Mouse (Mus musculus) kidney, embryonic 16.5 days (tissue): ENCODE data around the gene Pecam1. TPM values are rescaled to one million over a fixed set of nuclear protein-coding genes. Genes with fewer than 3 reads are reported as not detected.

Experiments
- ATAC-seq: fragments of 200-750 bp; cut with Nextera tagmentation; 2 replicates; pipeline ENCODE4 v1.8.0; 2017; ENCODE audit warnings: moderate TSS enrichment; ENCODE audit not compliant: low FRiP score, low TSS enrichment
- H3K27ac ChIP-seq: fragments of 300-500 bp; sonication (generic); 2 replicates; pipeline ENCODE4 v1.5.1; 2014; ENCODE audit warnings: low read length
- H3K27me3 ChIP-seq: fragments of 300-500 bp; sonication (generic); 2 replicates; pipeline ENCODE4 v1.6.1; 2014; ENCODE audit warnings: low read length, control low read depth, mixed read lengths; ENCODE audit not compliant: insufficient read depth
- H3K36me3 ChIP-seq: fragments of 300-500 bp; sonication (generic); 2 replicates; pipeline ENCODE4 v1.6.1; 2014; ENCODE audit warnings: low read length, control low read depth, mixed read lengths; ENCODE audit not compliant: insufficient read depth
- H3K4me1 ChIP-seq: fragments of 300-500 bp; sonication (generic); 2 replicates; pipeline ENCODE4 v1.6.1; 2014; ENCODE audit warnings: low read length, control low read depth, mixed read lengths; ENCODE audit not compliant: insufficient read depth
- H3K4me2 ChIP-seq: fragments of 300-500 bp; sonication (generic); replicated peaks from 2 replicates; pipeline ENCODE4 v1.6.1; 2014; ENCODE audit warnings: low read depth, low read length
- H3K4me3 ChIP-seq: fragments of 300-500 bp; sonication (generic); 2 replicates; pipeline ENCODE4 v1.5.1; 2014; ENCODE audit warnings: mild to moderate bottlenecking, low read length
- H3K9ac ChIP-seq: fragments of 300-500 bp; sonication (generic); replicated peaks from 2 replicates; pipeline ENCODE4 v1.6.1; 2014; ENCODE audit warnings: low read length
- H3K9me3 ChIP-seq: fragments of 300-500 bp; sonication (generic); 2 replicates; pipeline ENCODE4 v1.6.1; 2016; ENCODE audit warnings: low read length, control low read depth
- WGBS: fragments of 180-500 bp; shearing (Covaris S2); extraction: QIAGEN DNeasy Blood & Tissue Kit; methylation state at CpG from one replicate; pipeline ENCODE4 v1.1.7; 2014; 5-methylcytosine and 5-hydroxymethylcytosine counted together
- polyA plus RNA-seq: library from polyadenylated mRNA; unstranded; fragments of >200 nt; fragmentation: Nextera tagmentation; extraction: Ambion mirVana; gene quantifications from 2 replicates; pipeline ENCODE4 v1.2.1, GENCODE M21; 2015

Gene Pecam1
- polyA plus RNA-seq, 1 experiment from 2014 or later: 74.9 TPM

- Histone ChIP-seq H3K4me2 (no peak overlapping the region), H3K4me1 (peaks cover 24% of the 10 kb centered on the region), H3K27ac (no peak overlapping the region), H3K27me3 (no peaks in the 10 kb centered on the region), H3K4me3 (no peak overlapping the region), H3K9ac (no peak overlapping the region), H3K9me3 (no peaks in the 10 kb centered on the region), H3K36me3 (no peaks in the 10 kb centered on the region)
- 80% methylated on average over 5 of the region's 5 CpGs for whole genome bisulfite sequencing
- ATAC-seq: no peak
Observed at GRCm38 (mm10) chr11:106672919-106673505, 77.4 kb downstream of the Pecam1 start.

GRCm38 (mm10) chr11:106671801-106672200, 78.6 kb downstream of the Pecam1 start:
- Histone ChIP-seq H3K9ac (no peak overlapping the region), H3K27me3 (no peaks in the 10 kb centered on the region), H3K4me2 (no peak overlapping the region), H3K36me3 (no peaks in the 10 kb centered on the region), H3K27ac (no peak overlapping the region), H3K9me3 (no peaks in the 10 kb centered on the region), H3K4me1 (peaks cover 24% of the 10 kb centered on the region), H3K4me3 (no peak overlapping the region)
- WGBS: 93% methylated on average over 8 of the region's 8 CpGs
- no peak for ATAC-seq

GRCm38 (mm10) chr11:106670951-106671478, 79.4 kb downstream of the Pecam1 start:
- H3K4me1 ChIP-seq: peaks cover 24% of the 10 kb centered on the region
- H3K9me3 ChIP-seq: no peaks in the 10 kb centered on the region
- no peak overlapping the region for H3K4me2 ChIP-seq
- no peak overlapping the region for H3K27ac ChIP-seq
- no peaks in the 10 kb centered on the region for H3K36me3 ChIP-seq
- no peaks in the 10 kb centered on the region for H3K27me3 ChIP-seq
- ATAC-seq: no peak
- WGBS: 68% methylated on average over 4 of the region's 4 CpGs
- no peak overlapping the region for H3K4me3 ChIP-seq
- no peak overlapping the region for H3K9ac ChIP-seq

- H3K27me3 ChIP-seq: no peaks in the 10 kb centered on the region
- no peaks in the 10 kb centered on the region for H3K36me3 ChIP-seq
- no peak overlapping the region for H3K4me2 ChIP-seq
- H3K27ac ChIP-seq: no peak overlapping the region
- H3K9ac ChIP-seq: no peak overlapping the region
- 80% methylated on average over 3 of the region's 3 CpGs for WGBS
- peaks cover 21% of the 10 kb centered on the region for H3K4me1 ChIP-seq
- no peak overlapping the region for H3K4me3 ChIP-seq
- no peak for ATAC-seq
- H3K9me3 ChIP-seq: no peaks in the 10 kb centered on the region
Observed at GRCm38 (mm10) chr11:106670266-106670665, 80.2 kb downstream of the Pecam1 start.

- no peaks in the 10 kb centered on the region for H3K27me3 ChIP-seq
- H3K4me3 ChIP-seq: no peak overlapping the region
- no peak for ATAC-seq
- no peak overlapping the region for H3K27ac ChIP-seq
- no peak overlapping the region for H3K9ac ChIP-seq
- H3K9me3 ChIP-seq: no peaks in the 10 kb centered on the region
- no peaks in the 10 kb centered on the region for H3K36me3 ChIP-seq
- no peak overlapping the region for H3K4me2 ChIP-seq
- peaks cover 17% of the 10 kb centered on the region for H3K4me1 ChIP-seq
- 43% methylated on average over 5 of the region's 9 CpGs for WGBS
Observed at GRCm38 (mm10) chr11:106669873-106670173, 80.6 kb downstream of the Pecam1 start.

- Histone ChIP-seq H3K9me3 (no peaks in the 10 kb centered on the region), H3K27me3 (no peaks in the 10 kb centered on the region), H3K4me1 (peaks cover 11% of the 10 kb centered on the region), H3K36me3 (no peaks in the 10 kb centered on the region), H3K4me2 (no peak overlapping the region), H3K9ac (no peak overlapping the region), H3K27ac (no peak overlapping the region), H3K4me3 (no peak overlapping the region)
- WGBS: 51% methylated on average over 8 of the region's 8 CpGs
- no peak for ATAC-seq
Observed at GRCm38 (mm10) chr11:106669102-106669872, 81.1 kb downstream of the Pecam1 start.

GRCm38 (mm10) chr11:106668336-106668735, 82.1 kb downstream of the Pecam1 start:
- no peak overlapping the region for H3K9ac ChIP-seq
- no peaks in the 10 kb centered on the region for H3K36me3 ChIP-seq
- no peaks in the 10 kb centered on the region for H3K9me3 ChIP-seq
- H3K27me3 ChIP-seq: no peaks in the 10 kb centered on the region
- H3K4me1 ChIP-seq: peaks cover 5% of the 10 kb centered on the region; the same call in 1 of the 2 replicates
- 56% methylated on average over 7 of the region's 7 CpGs for WGBS
- ATAC-seq: no peak
- no peak overlapping the region for H3K4me3 ChIP-seq
- no peak overlapping the region for H3K4me2 ChIP-seq
- no peak overlapping the region for H3K27ac ChIP-seq

- Histone ChIP-seq H3K36me3 (no peaks in the 10 kb centered on the region), H3K27me3 (no peaks in the 10 kb centered on the region), H3K4me2 (no peak overlapping the region), H3K27ac (no peak overlapping the region), H3K4me3 (no peak overlapping the region), H3K9ac (no peak overlapping the region), H3K9me3 (no peaks in the 10 kb centered on the region), H3K4me1 (peaks cover 5% of the 10 kb centered on the region; the same call in 1 of the 2 replicates)
- ATAC-seq: no peak
- WGBS: 76% methylated on average over 11 of the region's 11 CpGs
Observed at GRCm38 (mm10) chr11:106667855-106668254, 82.6 kb downstream of the Pecam1 start.

- Histone ChIP-seq H3K27ac (peak overlapping the region; percentile 31), H3K9ac (no peak overlapping the region), H3K9me3 (no peaks in the 10 kb centered on the region), H3K4me1 (peaks cover 5% of the 10 kb centered on the region; the same call in 1 of the 2 replicates), H3K36me3 (no peaks in the 10 kb centered on the region), H3K4me2 (no peak overlapping the region), H3K27me3 (no peaks in the 10 kb centered on the region), H3K4me3 (no peak overlapping the region)
- no peak for ATAC-seq
- 85% methylated on average over 14 of the region's 14 CpGs for WGBS
Observed at GRCm38 (mm10) chr11:106666470-106667107, 83.8 kb downstream of the Pecam1 start.

- Histone ChIP-seq H3K27me3 (no peaks in the 10 kb centered on the region), H3K4me3 (no peak overlapping the region), H3K36me3 (no peaks in the 10 kb centered on the region), H3K27ac (peak overlapping the region; percentile 31; the same call in 1 of the 2 replicates), H3K4me1 (peaks cover 5% of the 10 kb centered on the region), H3K4me2 (no peak overlapping the region), H3K9ac (no peak overlapping the region), H3K9me3 (no peaks in the 10 kb centered on the region)
- 76% methylated on average over 2 of the region's 2 CpGs for WGBS
- ATAC-seq: no peak
Observed at GRCm38 (mm10) chr11:106665841-106666240, 84.6 kb downstream of the Pecam1 start.
